Mouse (Mus musculus) kidney, postnatal 10 days (tissue): ENCODE results near the gene Tmem135.
"Not testable (repeated sequence)": the region's sequence is repeated elsewhere in the genome, so short reads cannot be mapped to it uniquely, and the experiment has no call there.

Experiments used
- DNase-seq: peaks from one replicate; pipeline ENCODE4 v3.0.0; 2021; ENCODE audit warnings: mixed read lengths

Gene Tmem135

GRCm38 (mm10) chr7:89380935-89381705, 22.9 kb downstream of the Tmem135 start:
- peak; percentile 33 for DNase-seq

DNA sequence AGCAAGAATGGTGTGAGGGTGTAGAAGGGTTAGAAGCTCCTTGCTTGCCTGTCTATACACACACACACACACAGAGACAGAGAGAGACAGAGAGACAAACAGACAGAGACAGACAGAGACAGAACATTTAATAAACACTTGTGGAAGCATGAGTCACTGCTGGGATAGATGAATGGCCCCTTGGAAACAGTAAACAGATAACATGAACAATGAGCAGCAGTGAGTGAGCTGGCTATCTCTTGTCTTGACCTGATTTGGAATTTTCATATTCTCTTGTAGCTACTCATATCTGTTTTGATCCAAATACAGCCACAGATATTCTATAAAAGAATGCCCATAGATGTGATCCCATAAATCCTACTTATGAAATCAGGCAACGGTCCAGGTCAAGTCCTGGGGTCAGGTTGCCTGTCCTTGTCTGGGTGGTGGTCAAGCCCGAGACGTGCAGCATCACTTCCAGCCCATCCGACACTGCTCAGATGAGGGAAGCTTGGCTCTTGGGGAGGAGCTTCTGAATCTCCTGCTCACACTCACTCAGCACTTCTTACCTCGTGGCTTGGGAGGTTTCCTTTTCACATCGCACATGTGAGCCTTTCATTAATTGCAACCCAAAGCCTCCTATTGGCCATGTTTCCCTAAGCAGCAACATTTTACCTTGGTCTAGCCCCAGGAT, 32.3 kb downstream of the Tmem135 start:
- no peak for DNase-seq

DNA sequence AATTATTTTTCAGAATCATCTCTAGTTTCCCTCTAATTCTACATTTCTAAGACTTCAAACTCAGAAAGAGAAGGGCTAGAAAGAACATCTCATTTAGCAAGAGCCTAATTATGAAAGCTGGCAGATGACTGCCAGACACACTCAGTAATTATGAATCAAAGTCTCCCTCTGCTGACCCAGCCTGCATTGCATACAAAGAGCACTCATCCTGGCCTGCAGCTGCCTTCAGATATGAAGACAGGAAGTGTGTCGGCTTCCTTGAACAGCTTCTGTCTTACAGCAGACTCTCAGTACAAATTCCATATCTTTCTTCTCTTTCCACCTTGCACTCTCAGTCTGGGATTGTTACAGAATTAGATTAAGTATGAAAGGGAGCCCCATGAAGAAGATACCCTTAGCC, 33.1 kb downstream of the Tmem135 start:
- DNase-seq, result peak; percentile 75

DNA sequence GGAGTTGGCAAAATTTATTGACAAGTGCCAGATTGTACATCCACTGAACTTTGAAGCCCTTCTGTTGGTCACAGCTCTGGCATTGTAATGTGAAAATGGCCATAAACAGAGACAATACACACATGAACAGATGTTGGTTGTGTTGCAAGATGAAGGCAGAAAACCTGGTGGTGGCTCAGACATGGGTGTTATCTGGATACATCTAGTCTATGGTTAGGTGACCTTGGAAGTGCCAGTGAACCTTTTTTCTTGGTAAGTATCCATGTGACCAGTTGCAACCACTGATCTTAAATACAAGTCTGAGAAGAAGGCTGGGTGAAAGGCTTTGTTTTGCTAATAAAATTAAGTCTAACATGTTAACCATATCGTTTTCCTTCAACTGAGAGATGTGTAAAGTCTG, 33.9 kb downstream of the Tmem135 start:
- DNase-seq, result no peak

DNA sequence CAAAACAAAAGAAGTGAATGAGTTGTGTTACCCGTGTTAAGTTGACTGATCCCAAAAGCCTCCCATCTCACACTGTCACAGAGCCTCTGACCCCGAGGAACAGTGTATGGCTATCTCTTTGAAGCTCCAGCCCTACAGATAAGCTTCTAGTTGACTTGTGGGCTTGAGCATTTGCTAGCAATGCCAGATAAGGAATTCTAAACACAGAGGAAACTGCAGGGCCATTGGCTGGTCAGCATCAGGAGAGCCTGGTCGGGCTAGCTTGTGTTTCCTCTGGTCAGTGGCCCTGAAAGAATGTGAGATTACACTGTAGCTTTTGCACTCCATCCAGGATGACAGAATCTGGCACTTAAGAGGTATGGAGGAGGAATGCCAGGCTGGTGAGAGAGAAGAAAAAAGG, 36.4 kb downstream of the Tmem135 start:
- DNase-seq, result no peak

GRCm38 (mm10) chr7:89365135-89365880, 38.7 kb downstream of the Tmem135 start:
- no peak for DNase-seq

GRCm38 (mm10) chr7:89363975-89364374, 40.0 kb downstream of the Tmem135 start:
- DNase-seq, result no peak

- DNase-seq, result peak; percentile 14
Observed at GRCm38 (mm10) chr7:89356307-89356706, 47.7 kb downstream of the Tmem135 start.

- no peak for DNase-seq
Observed at GRCm38 (mm10) chr7:89355519-89356255, 48.3 kb downstream of the Tmem135 start.

- no peak for DNase-seq
Observed at GRCm38 (mm10) chr7:89342021-89342420, 62.0 kb downstream of the Tmem135 start.

DNA sequence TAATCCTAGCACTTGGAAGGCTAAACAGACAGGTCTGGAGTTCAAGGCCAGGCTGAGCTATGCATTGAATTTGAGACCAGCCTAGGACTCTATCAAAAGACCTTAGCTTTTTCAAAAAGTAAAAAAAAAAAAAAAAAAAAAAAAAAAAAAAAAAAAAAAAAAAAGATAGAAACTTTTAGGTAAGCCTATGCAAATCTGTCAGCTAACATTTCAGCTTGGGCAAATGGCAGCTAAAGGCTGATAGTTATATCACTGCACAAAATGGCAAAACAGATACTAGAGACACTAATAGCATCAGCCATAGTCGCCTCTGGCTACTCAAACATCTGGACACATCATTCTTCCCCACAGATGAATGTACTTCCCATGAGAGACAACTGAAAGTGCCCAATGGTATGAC, 64.2 kb downstream of the Tmem135 start:
- no peak for DNase-seq

- DNase-seq, result no peak
Observed at GRCm38 (mm10) chr7:89339142-89339435, 64.9 kb downstream of the Tmem135 start.

GRCm38 (mm10) chr7:89338350-89339141, 65.5 kb downstream of the Tmem135 start:
- peak; percentile 96 for DNase-seq

DNA sequence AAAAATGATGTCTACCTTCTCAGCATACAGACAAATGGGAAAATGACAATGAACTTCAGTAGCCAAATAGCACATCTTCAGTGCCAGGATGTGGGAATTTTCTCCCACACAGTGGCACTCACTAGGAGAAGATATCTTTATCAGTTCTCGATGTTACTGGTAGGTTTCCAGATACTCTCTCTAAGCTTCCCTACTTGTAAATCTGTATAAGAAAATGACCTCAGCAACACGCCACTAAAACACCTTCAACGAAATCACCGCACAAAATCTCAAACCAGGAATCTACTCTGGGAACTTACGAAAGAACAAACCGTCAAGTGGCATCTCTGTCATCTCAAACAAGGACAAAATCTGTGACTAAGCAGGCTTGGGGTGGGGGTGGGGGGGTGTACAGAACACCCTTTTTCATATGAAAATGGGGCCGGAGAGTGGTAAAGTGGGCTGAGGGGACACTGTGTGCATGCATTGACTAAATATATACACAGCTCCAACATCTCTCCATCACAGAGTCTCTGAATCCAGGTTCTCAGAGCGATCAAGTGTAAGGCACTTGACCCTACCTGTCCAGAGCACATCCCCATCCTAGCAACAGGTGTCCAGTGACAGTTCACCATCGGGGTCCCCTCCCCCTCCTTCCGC, 66.2 kb downstream of the Tmem135 start:
- DNase-seq, result no peak

GRCm38 (mm10) chr7:89336434-89336833, 67.6 kb downstream of the Tmem135 start:
- DNase-seq, result no peak

DNA sequence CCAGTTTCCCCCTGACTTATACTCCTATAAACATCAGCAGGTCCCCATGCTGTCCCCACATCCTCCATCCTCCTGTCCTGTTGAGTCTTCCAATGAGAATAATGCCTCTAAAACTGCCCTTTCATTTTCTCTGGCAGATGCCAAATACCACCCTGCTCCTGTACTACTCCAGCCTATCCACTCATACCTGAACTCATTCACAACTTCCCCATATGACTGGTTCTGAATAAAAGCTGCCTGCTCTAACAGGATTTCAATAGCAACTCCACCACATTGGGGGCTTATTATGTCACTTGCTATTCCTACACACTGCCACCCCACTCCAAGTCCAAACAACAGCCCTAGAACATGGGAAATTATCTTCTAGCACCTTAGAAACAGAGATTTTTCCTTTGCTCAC, 68.7 kb downstream of the Tmem135 start:
- DNase-seq, result no peak

- DNase-seq, result no peak
Observed at GRCm38 (mm10) chr7:89329896-89330295, 74.1 kb downstream of the Tmem135 start.

- DNase-seq, result no peak
Observed at GRCm38 (mm10) chr7:89327731-89328130, 76.3 kb downstream of the Tmem135 start.

DNA sequence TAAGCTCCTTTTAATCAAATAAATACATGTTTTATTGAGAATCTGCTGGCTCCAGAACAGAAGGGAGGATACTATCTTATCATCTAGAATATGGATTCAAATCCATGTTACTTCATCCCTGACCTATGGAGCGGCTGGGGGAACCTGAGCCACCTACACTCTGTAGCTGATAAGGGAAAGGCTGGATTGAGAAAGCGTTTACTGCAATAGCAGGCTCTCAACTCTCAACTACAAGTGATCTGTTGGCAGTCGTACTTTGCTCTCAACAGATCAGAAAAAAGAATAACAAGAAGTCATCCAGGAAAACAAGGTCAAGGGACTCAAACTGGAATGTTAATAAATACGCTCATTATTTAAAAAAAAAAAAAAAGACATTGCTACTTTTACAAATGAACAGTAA, 77.3 kb downstream of the Tmem135 start:
- DNase-seq, result no peak

DNA sequence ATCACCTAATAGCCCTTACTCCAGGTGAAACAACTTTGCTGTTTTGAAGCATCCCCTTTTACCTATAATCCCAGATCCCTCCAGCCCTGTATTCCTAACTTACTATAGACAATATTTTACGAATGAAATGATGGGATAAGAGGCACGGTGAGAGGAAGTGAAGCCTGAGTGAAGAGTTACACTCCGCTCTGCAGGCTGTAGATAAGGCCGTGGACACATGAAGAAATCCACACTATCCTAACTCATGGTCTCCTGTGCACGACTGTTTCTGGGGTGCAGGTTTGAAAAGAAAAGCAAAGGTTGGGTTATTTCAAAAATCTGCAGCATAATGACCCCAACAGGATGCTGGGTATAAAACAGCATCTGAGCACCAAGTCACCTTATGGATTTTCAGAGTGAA, 77.8 kb downstream of the Tmem135 start:
- no peak for DNase-seq

- DNase-seq, result not testable (repeated sequence)
Observed at GRCm38 (mm10) chr7:89322741-89323140, 81.3 kb downstream of the Tmem135 start.

DNA sequence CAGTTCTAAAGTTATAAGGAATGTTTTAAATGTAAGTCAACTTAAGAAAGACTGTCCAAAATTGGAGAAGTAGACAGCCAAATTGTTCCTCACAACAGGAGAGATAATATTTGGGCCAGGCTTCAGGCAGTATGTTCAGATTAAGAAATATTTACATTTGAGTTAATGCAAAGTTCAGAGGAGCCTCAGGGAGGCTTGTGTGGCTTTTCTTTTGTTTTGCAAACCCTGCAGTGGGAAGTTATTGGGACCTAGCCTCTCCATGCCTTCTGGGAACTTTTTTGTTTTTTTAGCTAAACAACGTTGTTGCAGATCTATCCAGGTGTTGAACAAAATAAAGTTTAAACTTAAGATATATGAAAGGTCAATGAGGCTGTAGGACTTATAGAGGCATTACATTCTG, 84.7 kb downstream of the Tmem135 start:
- no peak for DNase-seq
